Mouse (Mus musculus): Measurements from ENCODE around the gene Brd7. TPM values are rescaled to one million over a fixed set of nuclear protein-coding genes. Genes with fewer than 3 reads are reported as not detected.

The Brd7 gene
- polyA plus RNA-seq, 1 experiment from 2014 or later = 48.6 TPM

GRCm38 (mm10) chr8:88316139-88316931 lies 45.7 kb downstream of the Brd7 start:
- no peak overlapping the region for H3K9ac ChIP-seq (ENCODE audit: low read depth, low read length)
- peak; percentile 14; the same call in 1 of the 2 replicates for ATAC-seq
- no peaks in the 10 kb centered on the region for H3K27me3 ChIP-seq (replicated peaks; ENCODE audit: control insufficient read depth, insufficient read depth, low read length)
- no peak overlapping the region for H3K4me2 ChIP-seq (replicated peaks; ENCODE audit: low read depth)
- no peak overlapping the region for H3K4me3 ChIP-seq (ENCODE audit: low read depth, low read length)
- 0 out of 2 replicates have a peak, but pooled peaks cover 2% of the 10 kb centered on the region for H3K4me1 ChIP-seq (replicated peaks; ENCODE audit: control insufficient read depth, insufficient read depth, low read length)
- 39% methylated on average over 8 of the region's 8 CpGs for WGBS
- H3K36me3 ChIP-seq (ENCODE audit: control insufficient read depth, insufficient read depth) = no peaks in the 10 kb centered on the region
- TF ChIP-seq CTCF (IDR thresholded peaks at IDR 0.05; ENCODE audit: low read depth) = no peak
- no peak overlapping the region for H3K27ac ChIP-seq (ENCODE audit: low read depth, low read length)
- H3K9me3 ChIP-seq (ENCODE audit: control insufficient read depth) = no peaks in the 10 kb centered on the region

GRCm38 (mm10) chr8:88315302-88315701 lies 46.7 kb downstream of the Brd7 start:
- ATAC-seq = no peak
- Histone ChIP-seq H3K4me3 (ENCODE audit: low read depth, low read length) (no peak overlapping the region), H3K36me3 (ENCODE audit: control insufficient read depth, insufficient read depth) (no peaks in the 10 kb centered on the region), H3K9me3 (ENCODE audit: control insufficient read depth) (no peaks in the 10 kb centered on the region), H3K27ac (ENCODE audit: low read depth, low read length) (no peak overlapping the region), H3K4me2 (replicated peaks; ENCODE audit: low read depth) (no peak overlapping the region), H3K4me1 (replicated peaks; ENCODE audit: control insufficient read depth, insufficient read depth, low read length) (0 out of 2 replicates have a peak, but pooled peaks cover 2% of the 10 kb centered on the region), H3K9ac (ENCODE audit: low read depth, low read length) (no peak overlapping the region; the same call in 1 of the 2 replicates), H3K27me3 (replicated peaks; ENCODE audit: control insufficient read depth, insufficient read depth, low read length) (no peaks in the 10 kb centered on the region)
- WGBS = 94% methylated on average over 8 of the region's 8 CpGs
- no peak for TF ChIP-seq CTCF (IDR thresholded peaks at IDR 0.05; ENCODE audit: low read depth)

GRCm38 (mm10) chr8:88313991-88314390 lies 48.0 kb downstream of the Brd7 start:
- ATAC-seq = no peak
- Histone ChIP-seq H3K9ac (ENCODE audit: low read depth, low read length) (no peak overlapping the region), H3K9me3 (ENCODE audit: control insufficient read depth) (no peaks in the 10 kb centered on the region), H3K4me3 (ENCODE audit: low read depth, low read length) (no peak overlapping the region), H3K4me1 (replicated peaks; ENCODE audit: control insufficient read depth, insufficient read depth, low read length) (0 out of 2 replicates have a peak, but pooled peaks cover 2% of the 10 kb centered on the region), H3K36me3 (ENCODE audit: control insufficient read depth, insufficient read depth) (no peaks in the 10 kb centered on the region), H3K4me2 (replicated peaks; ENCODE audit: low read depth) (no peak overlapping the region), H3K27me3 (replicated peaks; ENCODE audit: control insufficient read depth, insufficient read depth, low read length) (no peaks in the 10 kb centered on the region), H3K27ac (ENCODE audit: low read depth, low read length) (no peak overlapping the region)
- WGBS = 91% methylated on average over 12 of the region's 12 CpGs
- no peak for TF ChIP-seq CTCF (IDR thresholded peaks at IDR 0.05; ENCODE audit: low read depth)

- Histone ChIP-seq H3K9ac (ENCODE audit: low read depth, low read length) (no peak overlapping the region), H3K4me3 (ENCODE audit: low read depth, low read length) (no peak overlapping the region), H3K27ac (ENCODE audit: low read depth, low read length) (no peak overlapping the region), H3K9me3 (ENCODE audit: control insufficient read depth) (no peaks in the 10 kb centered on the region), H3K36me3 (ENCODE audit: control insufficient read depth, insufficient read depth) (no peaks in the 10 kb centered on the region), H3K27me3 (replicated peaks; ENCODE audit: control insufficient read depth, insufficient read depth, low read length) (no peaks in the 10 kb centered on the region), H3K4me2 (replicated peaks; ENCODE audit: low read depth) (no peak overlapping the region), H3K4me1 (replicated peaks; ENCODE audit: control insufficient read depth, insufficient read depth, low read length) (0 out of 2 replicates have a peak, but pooled peaks cover 2% of the 10 kb centered on the region)
- ATAC-seq = no peak
- no peak for TF ChIP-seq CTCF (IDR thresholded peaks at IDR 0.05; ENCODE audit: low read depth)
- 69% methylated on average over 8 of the region's 8 CpGs for WGBS
Measured at GRCm38 (mm10) chr8:88312966-88313365, 49.0 kb downstream of the Brd7 start.

- no peak overlapping the region for H3K27ac ChIP-seq (ENCODE audit: low read depth, low read length)
- no peaks in the 10 kb centered on the region for H3K27me3 ChIP-seq (replicated peaks; ENCODE audit: control insufficient read depth, insufficient read depth, low read length)
- no peak for TF ChIP-seq CTCF (IDR thresholded peaks at IDR 0.05; ENCODE audit: low read depth)
- no peaks in the 10 kb centered on the region for H3K9me3 ChIP-seq (ENCODE audit: control insufficient read depth)
- no peaks in the 10 kb centered on the region for H3K4me1 ChIP-seq (replicated peaks; ENCODE audit: control insufficient read depth, insufficient read depth, low read length)
- H3K36me3 ChIP-seq (ENCODE audit: control insufficient read depth, insufficient read depth) = no peaks in the 10 kb centered on the region
- WGBS = 87% methylated on average over 13 of the region's 13 CpGs
- no peak overlapping the region for H3K9ac ChIP-seq (ENCODE audit: low read depth, low read length)
- ATAC-seq = no peak
- H3K4me2 ChIP-seq (replicated peaks; ENCODE audit: low read depth) = no peak overlapping the region
- no peak overlapping the region for H3K4me3 ChIP-seq (ENCODE audit: low read depth, low read length)
Measured at GRCm38 (mm10) chr8:88310286-88310685, 51.7 kb downstream of the Brd7 start.

GRCm38 (mm10) chr8:88309881-88310280 lies 52.1 kb downstream of the Brd7 start:
- WGBS = 86% methylated on average over 7 of the region's 7 CpGs
- Histone ChIP-seq H3K4me1 (replicated peaks; ENCODE audit: control insufficient read depth, insufficient read depth, low read length) (no peaks in the 10 kb centered on the region), H3K27me3 (replicated peaks; ENCODE audit: control insufficient read depth, insufficient read depth, low read length) (no peaks in the 10 kb centered on the region), H3K9me3 (ENCODE audit: control insufficient read depth) (no peaks in the 10 kb centered on the region), H3K4me2 (replicated peaks; ENCODE audit: low read depth) (no peak overlapping the region), H3K36me3 (ENCODE audit: control insufficient read depth, insufficient read depth) (no peaks in the 10 kb centered on the region), H3K9ac (ENCODE audit: low read depth, low read length) (no peak overlapping the region), H3K27ac (ENCODE audit: low read depth, low read length) (no peak overlapping the region), H3K4me3 (ENCODE audit: low read depth, low read length) (no peak overlapping the region)
- ATAC-seq = no peak
- TF ChIP-seq CTCF (IDR thresholded peaks at IDR 0.05; ENCODE audit: low read depth) = no peak

All from intestine, postnatal 0 days (tissue).